Mouse (Mus musculus): Measurements from ENCODE around the gene Hpse.

Hpse gene

DNA sequence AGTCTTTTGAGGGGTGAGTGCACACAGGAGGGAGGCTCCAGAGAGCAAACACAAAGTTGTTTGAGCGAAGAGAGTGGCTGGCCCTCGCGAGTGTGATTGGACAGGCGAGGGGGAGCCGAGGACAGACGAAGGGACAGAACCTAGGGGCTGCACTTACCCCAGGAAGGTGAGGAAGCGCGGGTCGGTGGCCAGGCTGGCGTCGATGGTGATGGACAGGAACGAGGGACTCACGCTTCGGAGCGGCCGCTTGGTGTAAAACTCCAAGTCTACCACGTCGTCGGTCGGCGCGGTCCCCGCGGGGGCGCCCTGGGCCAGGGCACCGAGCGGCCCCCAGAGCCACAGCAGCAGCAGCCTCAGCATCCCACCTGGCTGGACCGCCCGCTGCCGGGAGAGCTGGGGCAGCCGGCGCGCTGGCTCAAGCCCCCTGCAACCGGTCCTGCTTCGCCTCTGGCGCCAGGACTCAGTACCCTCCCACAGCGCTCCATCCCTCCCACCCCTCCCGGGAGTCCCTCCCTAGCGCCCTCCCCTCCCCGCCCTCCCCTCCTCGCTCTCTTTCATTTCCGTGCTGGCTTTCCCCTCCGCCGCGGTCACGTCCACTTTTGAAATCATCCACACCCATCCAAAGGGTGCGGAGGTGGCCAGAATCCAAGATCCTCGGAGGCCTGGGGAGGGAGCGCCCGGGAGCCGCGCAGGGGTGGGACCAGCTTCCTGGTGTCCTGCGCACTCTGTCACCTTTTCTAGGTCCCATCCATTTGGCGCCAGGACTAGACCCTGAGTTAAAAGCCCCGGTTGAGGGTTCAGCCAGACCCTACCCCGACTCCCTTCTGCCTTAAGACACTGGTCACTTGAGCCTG is at the start of gene Hpse:
TSS of gene Hpse (minus strand) at position 482 of the 854 bp plus-strand sequence.
- no peak for DNase-seq (ENCODE audit: low read depth)

DNA sequence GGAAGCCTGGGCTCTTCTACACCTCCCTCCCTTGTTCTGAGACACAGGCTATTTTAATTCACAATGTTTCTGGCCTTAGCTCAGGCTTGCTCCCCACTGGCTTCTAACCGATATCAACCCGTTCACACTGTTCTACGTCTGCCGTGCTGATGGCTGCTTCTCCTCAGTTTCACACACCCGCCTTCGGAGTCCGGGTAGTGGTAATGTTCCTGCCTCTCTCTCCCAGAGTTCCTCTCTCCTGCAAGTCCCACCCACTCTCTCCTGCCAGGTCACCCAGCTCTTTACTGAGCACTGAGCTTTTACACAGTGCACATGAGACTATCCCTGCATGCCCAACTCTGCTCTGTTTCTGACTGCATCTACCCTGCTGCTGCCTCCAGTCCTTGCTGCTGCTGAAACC is 46.5 kb upstream of the Hpse start:
- DNase-seq (ENCODE audit: low read depth), result no peak

DNA sequence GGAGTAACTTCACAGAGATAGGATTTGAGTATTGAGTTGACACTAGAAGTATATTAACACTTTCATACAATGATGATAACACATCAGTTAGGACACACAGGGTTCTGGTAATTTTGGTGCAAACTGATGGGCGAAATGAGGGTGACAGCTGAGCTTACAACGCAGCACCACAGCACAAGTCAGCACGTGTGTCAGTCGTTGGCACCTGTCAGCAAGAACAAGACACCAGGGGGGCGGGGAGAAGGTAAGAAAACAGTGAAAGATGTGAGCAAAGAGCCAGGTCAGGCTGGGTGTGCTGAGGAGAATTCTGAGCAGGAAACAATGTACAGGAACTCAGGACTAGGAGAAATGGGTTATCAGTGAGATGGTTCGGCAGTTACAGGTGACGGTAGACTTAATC is 42.2 kb upstream of the Hpse start:
- no peak for DNase-seq (ENCODE audit: low read depth)

DNA sequence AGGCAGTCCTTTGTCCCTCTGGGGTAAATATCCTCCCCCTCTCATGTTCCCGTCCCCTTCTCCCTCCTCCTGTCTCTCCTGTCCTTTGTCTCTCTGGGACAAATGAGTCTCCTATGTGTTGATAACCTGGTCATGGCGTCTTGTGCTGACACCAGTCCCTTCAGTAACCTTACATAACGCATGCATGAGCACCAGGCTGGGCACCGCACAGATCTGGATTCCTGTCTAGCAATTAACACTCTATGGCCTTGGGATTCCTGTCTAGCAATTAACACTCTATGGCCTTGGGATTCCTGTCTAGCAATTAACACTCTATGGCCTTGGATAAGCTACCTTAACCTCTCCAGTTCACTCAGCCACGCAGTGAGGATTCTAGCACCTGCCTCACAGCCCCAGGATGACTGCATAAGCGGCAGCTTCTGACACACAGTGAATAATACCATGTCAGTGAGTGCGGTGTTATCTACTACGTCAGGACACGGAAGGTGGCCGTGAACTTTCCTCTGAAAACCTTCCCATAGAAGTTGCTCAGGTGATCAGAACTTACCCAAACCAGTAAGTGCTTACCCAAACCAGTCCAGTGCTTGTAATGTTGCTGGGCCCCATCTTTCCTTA is 40.6 kb upstream of the Hpse start:
- no peak for DNase-seq (ENCODE audit: low read depth)

DNA sequence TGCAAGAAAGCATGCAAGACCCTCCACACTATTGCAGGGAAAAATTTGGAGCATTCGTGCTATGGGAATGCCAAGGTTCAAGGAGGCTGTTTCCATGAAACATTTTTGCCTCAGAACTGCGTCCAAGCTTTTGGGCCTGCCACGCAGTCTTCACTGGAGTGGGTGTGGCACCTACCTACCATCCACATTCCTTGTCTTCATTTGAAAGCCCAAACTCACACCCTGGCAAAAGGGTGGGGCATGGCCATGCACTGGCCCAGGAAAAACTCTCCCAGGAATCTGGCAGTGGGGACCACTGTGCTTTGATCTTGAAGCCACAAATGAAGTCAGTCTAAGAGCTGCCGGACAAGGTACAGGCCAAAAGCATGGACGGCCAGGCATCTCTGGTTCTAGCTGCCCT is 38.6 kb upstream of the Hpse start:
- DNase-seq (ENCODE audit: low read depth), result no peak

DNA sequence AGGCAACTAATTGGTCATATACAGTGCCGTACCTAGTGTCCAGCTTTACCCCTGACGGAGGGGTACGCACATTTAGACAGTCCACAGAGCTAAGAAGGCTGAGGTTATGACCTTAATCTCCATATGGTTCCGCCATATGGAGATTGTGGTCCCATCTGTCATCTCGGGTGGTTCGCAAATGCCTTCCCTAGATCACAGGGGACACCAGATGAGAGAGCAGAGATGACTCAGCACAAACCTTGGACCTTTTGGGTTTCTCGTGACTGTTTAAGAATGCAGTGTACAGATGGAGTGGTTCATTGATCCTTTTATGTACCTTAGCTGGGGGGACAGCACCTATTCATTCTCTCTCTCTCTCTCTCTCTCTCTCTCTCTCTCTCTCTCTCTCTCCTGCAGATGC is 33.9 kb upstream of the Hpse start:
- no peak for DNase-seq (ENCODE audit: low read depth)

DNA sequence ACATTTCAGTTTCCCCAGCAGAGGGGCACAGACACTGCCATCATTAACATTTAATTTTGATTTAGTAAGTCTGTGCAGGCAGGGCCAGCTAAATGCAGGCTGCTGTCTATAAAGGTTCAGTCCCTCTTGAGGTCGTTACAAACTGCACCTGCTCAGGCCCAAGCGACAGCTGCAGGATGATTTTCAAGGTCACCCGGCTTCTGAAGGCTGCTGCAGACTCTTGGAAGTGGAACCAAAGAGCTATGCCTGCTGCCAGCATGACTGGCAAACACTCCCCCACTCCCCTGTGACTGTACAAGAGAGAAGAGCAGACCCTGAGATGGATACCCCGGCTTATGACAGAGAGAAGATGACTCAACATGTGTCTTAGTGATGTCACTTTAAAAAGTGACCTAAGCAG is 32.1 kb upstream of the Hpse start:
- no peak for DNase-seq (ENCODE audit: low read depth)

DNA sequence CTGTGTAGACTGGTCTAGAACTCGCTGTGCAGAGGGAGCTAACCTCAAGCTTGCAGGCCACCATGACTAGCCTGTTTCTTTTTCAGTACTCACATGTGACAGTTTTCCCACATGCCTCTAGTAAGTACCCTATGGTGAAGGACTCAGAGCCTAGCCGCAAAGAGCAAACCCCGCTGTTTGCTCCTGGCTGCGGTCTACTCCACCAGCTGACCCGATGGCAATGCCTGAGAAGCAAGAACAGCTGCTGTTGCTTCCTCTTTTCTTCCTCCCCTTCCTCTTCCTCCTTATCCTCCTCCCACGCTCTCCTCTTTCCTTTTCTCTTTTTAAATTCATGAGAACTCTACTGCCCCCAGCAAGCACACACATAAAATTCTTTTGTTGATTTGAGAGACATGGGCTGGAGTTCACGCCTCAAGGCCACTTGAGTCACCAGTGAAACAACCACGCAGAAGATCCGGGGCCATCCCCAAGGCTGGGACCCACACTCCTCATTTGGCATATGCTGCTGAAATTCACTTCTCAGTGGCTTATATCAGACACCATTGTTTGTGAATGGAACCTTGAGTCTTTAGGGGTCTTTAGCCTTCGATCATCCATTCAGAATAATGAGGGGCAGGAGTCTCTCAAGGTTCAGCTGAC is 31.2 kb upstream of the Hpse start:
- no peak for DNase-seq (ENCODE audit: low read depth)

DNA sequence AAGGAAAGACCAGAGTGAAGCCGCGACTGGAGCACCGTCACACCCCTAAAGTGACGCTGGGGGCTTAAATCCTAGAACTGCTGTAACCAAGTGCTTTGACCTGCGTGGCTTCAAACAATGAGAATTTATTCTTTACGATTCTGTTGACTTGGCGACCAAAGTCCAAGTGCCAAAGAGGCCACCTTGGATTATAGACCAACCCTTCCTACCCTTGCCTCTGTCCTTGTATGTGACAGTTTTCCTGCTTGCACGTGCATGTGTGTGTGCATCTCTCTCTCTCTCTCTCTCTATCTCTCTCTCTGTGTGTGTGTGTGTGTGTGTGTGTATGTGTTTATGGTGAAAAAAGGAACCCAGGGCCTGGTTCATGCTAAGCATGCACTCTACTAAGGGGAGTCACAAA is 19.3 kb upstream of the Hpse start:
- no peak for DNase-seq (ENCODE audit: low read depth)

DNA sequence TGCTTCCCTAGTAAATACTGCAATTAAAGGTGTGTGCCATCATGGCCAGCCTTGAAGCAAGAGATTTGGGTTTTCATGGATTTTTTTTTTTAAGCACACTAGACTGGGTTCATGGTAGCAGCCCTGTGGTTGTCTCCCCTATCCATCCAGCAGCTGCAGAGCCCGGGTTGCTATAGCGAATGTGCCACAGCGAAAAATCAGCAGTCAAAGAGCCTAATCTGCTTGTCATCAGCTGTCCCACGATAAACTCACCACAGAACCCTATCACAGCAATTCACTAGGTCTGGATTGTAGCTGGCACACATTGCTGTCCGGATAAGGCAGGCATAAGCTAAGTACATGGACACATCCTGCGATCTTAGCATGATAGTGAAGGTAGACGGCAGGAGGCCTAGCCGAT is 17.4 kb upstream of the Hpse start:
- DNase-seq (ENCODE audit: low read depth), result no peak

DNA sequence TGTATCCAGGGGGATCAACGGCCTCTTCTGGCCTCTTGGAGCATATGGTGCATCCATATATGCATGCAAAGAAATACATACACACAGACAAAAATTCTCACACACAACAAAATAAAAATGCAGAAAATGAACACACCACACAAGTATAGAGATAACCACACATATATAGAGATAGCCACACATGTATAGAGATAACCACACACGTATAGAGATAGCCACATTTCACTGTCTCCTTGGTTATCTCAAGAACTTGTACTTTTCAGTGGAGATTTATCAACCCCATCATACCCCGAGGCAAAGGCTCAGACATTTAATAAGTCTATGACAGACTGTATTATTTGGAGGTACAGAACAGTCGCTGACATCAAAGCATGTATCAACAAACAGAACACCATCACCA is 15.0 kb upstream of the Hpse start:
- no peak for DNase-seq (ENCODE audit: low read depth)

DNA sequence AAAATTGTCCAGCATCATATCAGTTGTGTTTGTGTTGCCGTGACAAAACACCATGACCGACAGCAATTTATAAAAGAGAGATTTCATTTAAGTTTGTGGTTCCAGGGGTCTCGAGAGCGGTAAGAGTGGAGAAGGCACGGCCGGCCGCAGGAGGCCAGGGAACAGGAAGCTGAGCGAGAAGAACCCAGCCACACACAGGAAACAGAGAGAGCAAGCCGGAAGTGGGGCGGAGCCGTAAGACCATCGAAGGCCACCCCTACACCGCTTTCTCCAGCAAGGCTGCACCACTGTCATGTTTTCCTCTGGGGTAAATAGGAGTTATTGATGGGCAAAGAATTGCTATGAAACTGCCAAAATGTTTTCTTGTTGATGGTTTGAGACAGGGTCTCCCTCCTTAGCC is 9.2 kb upstream of the Hpse start:
- no peak for DNase-seq (ENCODE audit: low read depth)

DNA sequence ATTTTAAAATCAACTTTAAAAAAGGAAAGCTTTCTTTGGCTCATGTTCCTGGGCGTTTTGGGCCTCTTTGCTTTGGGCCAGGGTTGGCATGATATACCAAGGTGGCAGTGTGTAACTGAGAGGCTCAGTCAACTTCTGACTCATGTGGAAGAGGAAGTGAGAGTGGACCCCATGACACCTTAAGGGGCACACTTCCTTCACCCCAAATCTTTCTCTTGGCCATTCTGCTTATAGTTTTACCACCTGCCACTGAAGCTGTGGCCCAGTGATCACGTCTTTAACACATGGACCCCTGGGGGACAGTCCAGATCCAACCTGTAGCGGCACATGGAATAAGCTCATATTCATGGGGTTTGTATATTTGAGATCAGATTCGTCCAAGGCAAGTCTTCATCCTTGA is 6.5 kb upstream of the Hpse start:
- no peak for DNase-seq (ENCODE audit: low read depth)

DNA sequence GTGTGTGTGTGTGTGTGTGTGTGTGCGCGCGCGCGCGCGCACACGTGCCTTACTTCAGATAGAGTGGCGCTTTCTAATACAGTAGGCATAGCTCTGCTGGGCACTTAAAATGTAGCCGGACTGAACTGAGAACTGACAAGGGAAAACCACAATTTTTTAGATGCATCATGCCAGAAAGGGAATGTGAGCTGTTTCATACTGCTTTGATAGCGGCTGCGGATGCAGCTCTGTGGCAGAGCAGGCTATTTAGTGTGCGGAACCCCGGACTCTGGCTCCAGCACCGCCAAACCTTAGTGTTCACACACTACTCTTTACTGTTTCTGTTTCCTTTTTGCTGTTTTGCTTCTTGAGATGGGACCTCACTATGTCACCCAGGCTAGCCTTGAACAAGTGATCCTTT is 2.8 kb downstream of the Hpse start:
- DNase-seq (ENCODE audit: low read depth), result no peak

DNA sequence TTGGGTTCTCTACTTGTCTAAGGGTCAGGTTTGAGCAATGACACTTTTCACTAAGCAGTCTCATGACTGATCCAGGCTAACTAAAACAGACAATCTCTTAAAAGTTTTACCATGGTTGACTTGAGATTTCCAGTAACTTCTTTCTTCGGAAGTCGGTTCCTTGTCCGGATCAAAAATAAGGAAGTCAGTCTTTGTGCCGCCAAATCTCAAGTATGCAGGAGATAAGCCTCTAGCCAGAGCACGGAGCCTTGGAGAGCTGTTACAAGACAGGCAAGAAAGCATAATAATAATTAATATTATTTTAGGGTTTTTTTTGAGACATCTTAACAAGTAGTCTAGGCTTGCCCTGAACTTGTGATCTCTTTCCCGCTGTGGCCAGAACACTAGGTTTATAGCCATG is 8.3 kb downstream of the Hpse start:
- no peak for DNase-seq (ENCODE audit: low read depth)

DNA sequence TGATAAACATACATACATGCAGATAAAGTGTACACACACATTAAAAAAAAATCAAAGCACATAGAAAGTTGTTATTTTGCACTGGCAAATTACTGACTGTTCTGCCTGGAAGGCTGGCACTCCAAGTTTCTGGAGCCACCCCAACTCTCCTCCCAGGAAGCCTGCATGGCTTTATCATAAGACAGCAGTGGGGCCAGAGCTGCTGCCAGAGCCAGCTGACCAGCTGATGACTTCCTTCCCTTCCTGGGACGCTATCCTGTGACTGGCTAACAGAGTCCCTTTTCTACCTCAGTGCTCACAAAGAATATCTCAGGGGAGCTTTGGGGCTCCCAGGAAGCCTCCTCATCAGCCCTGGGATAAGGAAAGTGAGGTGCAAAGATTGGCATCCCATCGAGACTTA is 9.5 kb downstream of the Hpse start:
- no peak for DNase-seq (ENCODE audit: low read depth)

DNA sequence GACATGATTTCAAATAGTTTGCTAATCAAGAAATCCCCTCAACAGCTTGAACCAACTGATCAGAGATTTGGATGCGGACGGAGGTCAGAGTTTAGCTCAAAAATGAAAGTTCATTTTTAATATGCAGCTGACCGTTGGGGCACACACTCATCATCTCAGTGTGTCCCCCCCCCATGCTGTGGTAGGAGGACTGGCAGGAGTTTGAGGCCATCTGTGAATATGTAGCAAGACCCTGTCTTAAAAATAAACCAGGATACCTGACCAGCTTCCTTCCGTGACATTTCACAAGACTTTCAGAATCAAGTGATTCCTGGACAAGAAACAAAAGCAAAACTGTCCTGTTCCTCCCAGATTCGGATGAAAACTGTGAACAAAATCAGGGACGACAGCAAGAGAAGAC is 10.5 kb downstream of the Hpse start:
- DNase-seq (ENCODE audit: low read depth), result no peak

DNA sequence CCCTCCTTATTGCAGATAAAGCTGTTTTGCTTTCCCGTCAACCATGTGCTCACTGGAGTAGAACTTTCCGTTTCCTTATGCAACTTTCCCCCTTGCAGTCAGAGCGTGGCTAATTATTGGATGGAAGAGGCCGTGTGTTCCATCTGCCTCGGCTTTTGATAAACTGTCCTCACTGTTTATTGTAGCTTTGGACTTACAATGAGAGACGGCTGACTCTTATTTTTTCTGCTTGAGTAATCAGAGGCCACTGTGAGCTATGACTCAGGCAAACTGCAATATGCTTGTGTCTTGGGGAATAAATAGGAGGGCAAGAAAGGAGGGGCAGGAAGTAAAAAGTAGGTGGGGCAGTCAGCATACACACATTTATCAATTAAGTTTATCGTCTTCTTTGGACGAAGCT is 12.8 kb downstream of the Hpse start:
- no peak for DNase-seq (ENCODE audit: low read depth)

DNA sequence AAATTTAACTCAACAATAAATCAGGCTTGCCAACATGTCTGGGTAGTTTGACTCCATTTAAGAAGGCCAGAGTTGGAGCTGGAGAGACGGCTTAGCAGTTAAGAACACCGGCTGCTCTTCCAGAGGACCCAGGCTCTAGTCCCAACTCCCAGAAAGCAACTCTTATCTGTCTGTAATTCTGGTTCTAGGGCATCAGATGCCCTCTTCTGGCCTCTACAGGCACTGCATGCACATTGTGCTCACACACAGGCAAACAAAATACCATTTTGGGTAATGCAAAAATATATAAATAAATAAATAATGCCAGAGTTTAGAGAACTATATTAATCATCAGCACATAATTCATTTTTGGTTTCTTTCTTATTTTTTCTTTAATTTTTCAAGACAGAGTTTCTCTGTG is 15.2 kb downstream of the Hpse start:
- no peak for DNase-seq (ENCODE audit: low read depth)

DNA sequence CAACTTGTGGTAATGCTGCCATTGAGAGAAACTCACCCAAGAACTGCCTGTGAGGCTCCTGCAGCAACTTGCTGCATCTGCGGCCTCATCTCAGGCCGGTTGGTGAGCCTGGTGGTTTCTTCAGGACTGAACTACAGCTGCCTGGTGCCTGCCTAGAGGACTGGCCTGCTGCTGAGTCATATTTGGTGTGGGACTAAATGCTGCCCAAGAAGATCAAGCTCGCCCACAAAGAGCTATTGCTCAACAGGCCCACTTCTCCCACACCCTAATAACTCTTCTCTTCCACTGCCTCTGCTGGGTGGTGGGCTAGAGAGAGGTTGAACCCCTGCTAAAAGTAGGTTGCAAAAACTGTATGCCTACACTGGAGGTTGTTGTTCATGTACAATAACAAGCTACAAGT is 17.2 kb downstream of the Hpse start:
- no peak for DNase-seq (ENCODE audit: low read depth)

DNA sequence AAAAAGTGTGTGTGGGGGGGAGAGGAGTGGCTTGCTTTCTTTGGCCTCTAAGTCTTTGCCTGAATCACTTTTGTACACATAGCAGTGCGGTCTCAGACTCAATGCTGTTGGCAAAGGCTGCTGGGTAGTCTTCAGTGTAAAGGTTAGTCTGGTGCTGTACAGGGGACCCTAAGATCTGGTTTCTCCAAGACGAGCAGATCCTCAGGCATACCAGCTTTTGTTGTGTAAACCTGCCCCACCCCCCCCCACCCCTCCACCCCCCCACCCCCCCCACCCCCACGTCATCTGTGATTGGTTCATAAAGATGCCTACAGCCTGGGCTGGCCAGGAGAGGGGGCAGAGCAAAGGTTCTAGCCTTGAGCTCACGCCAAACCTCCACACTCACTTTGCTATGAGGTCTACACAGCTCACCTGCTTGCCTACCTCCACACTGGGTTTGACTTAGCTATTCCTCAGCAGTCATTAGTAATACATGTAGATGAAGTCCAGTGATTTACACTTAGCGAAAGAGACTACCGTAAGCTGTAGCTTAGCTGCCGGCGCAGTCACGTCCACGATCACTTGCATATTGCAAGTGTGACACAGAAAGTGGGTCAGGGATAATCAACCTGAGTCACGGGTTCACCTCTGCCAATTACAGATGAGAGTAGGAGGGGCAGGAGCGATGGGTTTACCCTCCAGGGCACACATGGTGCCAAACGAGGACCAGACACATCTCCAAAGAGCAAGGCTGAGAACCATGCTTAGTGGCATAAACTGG is 18.5 kb downstream of the Hpse start:
- DNase-seq (ENCODE audit: low read depth), result no peak

DNA sequence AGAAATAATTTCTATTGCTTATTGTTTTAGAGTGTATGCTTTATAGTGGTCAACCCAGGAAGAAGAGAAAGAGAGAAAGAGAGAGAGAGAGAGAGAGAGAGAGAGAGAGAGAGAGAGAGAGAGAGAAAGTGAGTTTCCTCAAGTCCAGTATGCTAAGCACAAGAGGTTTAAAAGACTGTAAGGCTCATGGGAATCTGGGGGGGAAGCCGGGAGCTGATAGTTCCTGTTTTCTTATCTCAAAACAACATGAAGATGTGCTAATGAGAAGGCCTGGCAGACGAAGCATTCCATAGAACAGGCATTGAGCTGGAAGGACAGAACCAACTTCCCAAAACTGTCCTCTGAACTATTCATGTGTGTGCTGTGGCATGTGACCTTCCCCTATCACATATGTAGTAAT is 21.6 kb downstream of the Hpse start:
- DNase-seq (ENCODE audit: low read depth), result no peak

DNA sequence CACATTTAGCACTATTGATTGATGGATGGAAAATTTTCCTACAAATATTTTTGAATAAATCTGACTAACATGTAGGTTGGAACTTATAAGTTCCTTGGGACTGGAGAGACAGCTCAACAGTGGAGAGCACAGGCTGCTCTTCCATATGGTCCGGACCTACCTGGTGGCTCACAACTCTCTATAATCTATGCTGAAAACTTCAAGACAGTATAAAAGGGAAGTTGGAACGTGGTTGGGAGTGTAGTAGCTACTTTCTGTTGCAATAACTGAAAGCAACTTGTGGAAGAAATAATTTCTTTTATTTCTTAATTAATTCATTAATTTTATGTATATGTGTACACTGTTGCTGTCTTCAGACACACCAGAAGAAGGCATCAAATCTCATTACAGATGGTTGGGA is 22.1 kb downstream of the Hpse start:
- no peak for DNase-seq (ENCODE audit: low read depth)

All from c-Kit-positive CD71-negative TER-119-negative erythroid progenitor cells, embryonic 14.5 days (primary cell).